Mouse (Mus musculus) activated CD4-positive, CD25-positive, alpha-beta regulatory T cell, adult 4 months (primary cell): ENCODE results near the gene Slco1a1. TPM values are rescaled to one million over a fixed set of nuclear protein-coding genes. Genes with fewer than 3 reads are reported as not detected.
"Not testable (repeated sequence)": the region's sequence is repeated elsewhere in the genome, so short reads cannot be mapped to it uniquely, and the experiment has no call there.

Source experiments
- ATAC-seq: one replicate; pipeline ENCODE4 v1.8.0; 2017
- polyA plus RNA-seq, 2 experiments: library from polyadenylated mRNA; unstranded; fragments of 100-300 nt; shearing (Covaris generic); gene quantifications; one replicate each; pipeline ENCODE4 v1.2.1; 2017

Slco1a1 gene
- not detected for polyA plus RNA-seq

DNA sequence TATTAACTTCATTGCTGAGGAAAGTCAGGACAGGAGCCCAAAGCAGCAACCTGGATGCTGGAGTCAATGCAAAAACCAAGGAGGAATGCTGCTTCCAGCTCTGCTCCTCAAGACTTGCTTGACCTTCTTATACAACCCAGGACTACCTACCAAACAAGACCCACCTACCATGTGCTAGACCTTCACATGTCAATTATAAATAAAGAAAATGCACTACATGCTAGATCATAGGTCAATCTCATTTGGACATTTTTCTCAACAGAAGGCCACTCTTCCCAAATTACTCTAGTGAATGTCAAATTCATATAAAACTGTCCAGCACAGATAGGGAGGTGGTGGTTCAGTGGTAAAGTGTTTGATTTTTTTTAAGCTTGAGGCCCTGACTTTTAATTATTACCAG lies at the start of gene Slco1a1:
Gene Slco1a1 (minus strand): TSS at position 101 of the 400 bp plus-strand sequence.
- no peak for ATAC-seq

DNA sequence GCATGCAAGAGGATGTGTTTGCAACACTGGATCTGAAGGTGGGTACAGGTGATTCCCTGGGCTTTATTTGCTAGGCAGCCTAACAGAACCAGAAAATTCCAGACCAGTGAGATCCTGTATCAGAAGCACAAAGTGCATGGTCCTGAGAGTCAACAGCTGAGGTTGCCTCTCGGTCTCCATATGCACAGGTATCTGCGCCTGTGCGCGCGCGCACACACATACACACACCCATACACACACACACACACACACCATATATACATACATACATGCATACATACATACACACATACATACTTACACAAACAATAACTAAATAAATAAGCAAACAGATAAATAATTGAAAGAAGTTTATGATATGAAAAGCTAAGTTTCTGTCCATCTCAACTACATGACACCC lies 40.0 kb upstream of the Slco1a1 start:
- no peak for ATAC-seq

DNA sequence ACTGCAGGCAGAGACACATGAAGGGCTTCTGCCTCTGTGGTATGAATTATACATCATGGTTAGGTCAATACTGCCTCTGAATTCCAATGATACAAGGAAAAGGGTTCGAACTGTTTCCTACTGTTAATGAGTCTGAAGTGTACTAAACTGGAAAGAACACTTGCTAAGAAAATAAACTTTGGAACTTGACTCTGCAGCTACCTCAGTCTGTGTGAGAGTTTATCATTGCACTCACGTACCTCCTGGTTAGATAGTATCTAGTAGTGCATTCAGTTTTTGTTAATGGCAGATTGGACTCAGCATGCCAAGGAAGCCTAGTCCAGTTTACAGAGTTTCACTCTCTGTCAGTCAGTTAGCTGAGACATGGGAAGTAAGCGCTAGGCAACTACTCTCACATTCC lies 37.9 kb upstream of the Slco1a1 start:
- no peak for ATAC-seq

DNA sequence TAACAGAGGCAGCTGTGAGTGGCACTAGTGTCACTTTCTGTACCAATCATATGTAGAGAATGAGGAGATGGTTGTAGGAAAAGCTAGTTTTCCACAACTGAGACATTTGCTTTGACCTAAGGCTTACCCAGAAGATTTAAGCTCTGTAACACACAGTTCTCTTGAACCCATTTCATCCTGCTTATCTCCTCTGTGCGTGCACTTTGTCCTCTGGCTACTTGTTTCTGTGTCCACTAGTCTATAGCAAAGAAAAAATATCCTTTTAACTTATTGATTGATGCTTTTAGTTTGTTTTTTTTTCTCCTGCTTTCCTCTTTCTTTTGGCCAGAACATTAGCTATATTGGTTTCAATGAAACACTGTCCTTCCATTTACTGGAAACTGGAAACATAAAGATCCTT lies 15.7 kb upstream of the Slco1a1 start:
- ATAC-seq: no peak

DNA sequence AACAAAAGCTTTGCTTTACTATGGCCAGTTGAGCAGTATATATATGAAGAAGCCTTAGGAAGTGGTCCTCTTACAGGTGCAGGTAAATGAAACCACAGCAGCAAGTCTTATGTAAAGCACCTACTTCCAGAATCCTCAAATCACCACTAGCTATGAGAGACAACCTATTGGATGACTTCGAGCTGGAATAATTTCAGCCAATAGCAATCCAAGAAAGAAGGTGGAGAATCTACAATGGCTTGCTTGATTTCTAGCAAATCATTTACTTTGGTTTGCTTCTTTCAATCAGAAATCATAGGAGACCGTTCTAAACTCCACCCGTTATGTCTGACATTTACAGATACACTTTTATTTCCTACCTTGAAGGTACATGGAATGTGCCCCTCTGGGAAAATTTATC lies 15.1 kb upstream of the Slco1a1 start:
- no peak for ATAC-seq

GRCm38 (mm10) chr6:141960482-141960881 lies 13.7 kb upstream of the Slco1a1 start:
- no peak for ATAC-seq

- no peak for ATAC-seq
Observed at GRCm38 (mm10) chr6:141940451-141940850, 6.3 kb downstream of the Slco1a1 start.

- ATAC-seq: no peak
Observed at GRCm38 (mm10) chr6:141898197-141898596, 48.6 kb downstream of the Slco1a1 start.

DNA sequence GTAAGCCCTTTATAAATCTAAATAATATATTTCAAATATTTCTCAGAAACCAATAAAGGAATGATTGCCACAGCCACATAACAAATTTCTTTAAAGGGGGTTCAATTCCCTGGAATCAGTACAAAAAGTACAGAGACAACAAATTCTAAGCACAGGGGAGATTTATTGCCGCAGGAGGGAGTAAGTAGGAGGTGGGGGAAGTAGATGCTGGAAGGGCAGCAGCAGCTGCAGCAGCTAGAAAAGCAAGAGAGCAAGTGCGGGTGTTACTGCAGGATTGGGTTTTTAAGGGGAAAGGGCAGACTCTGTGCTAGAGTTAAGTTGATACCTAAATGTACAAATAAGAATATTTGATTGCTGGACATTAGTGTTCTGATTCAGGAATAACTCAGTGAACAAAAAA lies 57.0 kb downstream of the Slco1a1 start:
- no peak for ATAC-seq

- ATAC-seq: no peak
Observed at GRCm38 (mm10) chr6:141888248-141888647, 58.5 kb downstream of the Slco1a1 start.

- no peak for ATAC-seq
Observed at GRCm38 (mm10) chr6:141882581-141882980, 64.2 kb downstream of the Slco1a1 start.

DNA sequence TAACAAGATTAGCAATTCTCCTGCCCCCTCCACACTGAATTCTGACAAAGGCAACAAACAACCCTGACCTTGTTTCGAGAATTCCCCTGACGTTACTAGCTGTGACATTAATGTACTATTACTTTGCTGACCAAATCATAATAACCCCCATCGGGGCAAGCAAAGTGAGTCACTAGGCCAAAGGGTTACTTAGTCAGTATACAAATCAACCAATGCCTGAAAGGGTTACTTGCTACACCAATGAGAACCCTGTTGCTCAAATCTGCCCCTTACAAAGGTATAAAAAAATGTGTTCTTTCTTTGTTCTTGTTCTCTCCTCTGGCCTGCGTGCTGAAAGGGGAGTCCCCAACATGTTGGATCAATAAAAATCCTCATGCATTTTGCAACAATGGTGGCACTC lies 71.0 kb downstream of the Slco1a1 start:
- ATAC-seq: not testable (repeated sequence)

DNA sequence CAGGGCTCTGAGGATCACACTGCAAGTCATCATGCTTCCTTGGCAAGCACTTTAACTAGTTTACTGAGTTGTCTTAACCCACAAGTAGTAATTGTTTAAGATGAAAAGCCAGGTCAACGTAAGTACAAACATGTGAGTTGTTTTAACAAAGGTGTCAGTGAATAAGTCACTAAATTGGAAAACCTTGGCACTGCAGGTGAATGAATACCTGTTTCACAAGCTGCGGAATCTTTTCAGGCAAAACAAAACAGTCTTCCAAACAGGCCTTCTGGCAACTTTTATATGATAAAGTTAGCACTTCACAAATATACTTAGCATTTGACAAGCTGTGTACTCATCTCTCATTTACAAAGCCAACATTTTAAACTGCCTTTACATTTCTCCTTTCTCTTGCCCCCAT lies 75.1 kb downstream of the Slco1a1 start:
- ATAC-seq: no peak

- ATAC-seq: no peak
Observed at GRCm38 (mm10) chr6:141868735-141869134, 78.0 kb downstream of the Slco1a1 start.

DNA sequence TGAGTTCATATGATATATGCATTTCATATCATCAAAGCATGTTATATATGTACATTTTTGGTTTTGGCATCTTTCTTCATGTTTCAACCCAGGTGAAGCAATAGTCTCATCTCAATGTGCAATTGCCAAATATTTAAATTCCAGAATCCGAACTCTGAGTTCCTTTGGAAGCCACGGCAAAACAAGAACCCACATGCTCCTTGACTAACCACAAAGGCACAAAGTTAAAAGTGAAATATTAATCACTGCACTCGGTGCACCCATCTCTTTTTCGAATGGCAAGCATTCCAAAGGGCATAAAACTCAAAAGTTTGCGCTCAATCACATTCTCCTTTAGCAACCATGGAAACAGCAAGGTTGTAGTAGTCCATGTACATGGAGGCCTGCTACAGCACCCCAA lies 80.7 kb downstream of the Slco1a1 start:
- no peak for ATAC-seq

GRCm38 (mm10) chr6:141857735-141858531 lies 88.8 kb downstream of the Slco1a1 start:
- ATAC-seq: no peak

Other genes starting within 250 kb of the Slco1a1 start
- not detected for gene Gm5724, start 173.2 kb downstream of the Slco1a1 start, polyA plus RNA-seq
- under 1 TPM in 1 of 2 experiments, not detected in 1; 0.56 TPM for gene Slco1a4, start 90.8 kb downstream of the Slco1a1 start, polyA plus RNA-seq
- gene Gm6614, start 64.5 kb upstream of the Slco1a1 start, polyA plus RNA-seq: not detected